Comparison of ENCODE assay signal across 8 mouse cellular contexts in genomic region chr7:99947329-99947728, GRCm38 (mm10). TPM values are rescaled to one million over a fixed set of nuclear protein-coding genes. Genes with fewer than 3 reads are reported as not detected.
DNase-seq lines count a peak whose midpoint lies in the region; ATAC-seq and TF ChIP-seq lines count a peak whose summit lies in the region.
"Had no signal": no experiment of that assay in that cellular context is flagged by ENCODE, and none has a peak within 500 bp of the region (broad histone marks: within the 10 kb centered on the region; RNA-seq: fewer than 3 reads in every experiment).

No protein-coding gene starts in this region.

- no peak for ATAC-seq in stomach, postnatal 0 days (ENCODE audit: low FRiP score, low TSS enrichment)
- ATAC-seq in forebrain, embryonic 14.5 days, result no peak
- ATAC-seq: forebrain, embryonic 15.5 days had no signal

- peaks cover 13% of the 10 kb centered on the region for H3K36me3 ChIP-seq in stomach, postnatal 0 days (ENCODE audit: control insufficient read depth, insufficient read depth, low read length)
- H3K36me3 ChIP-seq in forebrain, embryonic 14.5 days (ENCODE audit: control insufficient read depth, insufficient read depth, low read length), result peaks cover 30% of the 10 kb centered on the region; the same call in 1 of the 2 replicates

- peak; percentile 5 for DNase-seq in thymus, postnatal 4 days
- DNase-seq in thymus, postnatal 25 days, result no peak
- peak; percentile 73 for DNase-seq in cerebellum, postnatal 14 days
- DNase-seq in left cerebral cortex, postnatal 10 days (ENCODE audit: extremely low spot score in 1 of 2, low spot score in 2 of 2), result peak; percentile 67 to 81
- peak; percentile 51 for DNase-seq in stomach, postnatal 0 days (ENCODE audit: low spot score)
- no peak for DNase-seq in forebrain, embryonic 14.5 days (ENCODE audit: low spot score)
- no peak for DNase-seq in urinary bladder, adult 18-20 months (ENCODE audit: low spot score in 2 of 2)

- intact Hi-C loops in left cerebral cortex, postnatal 10 days (cut with DNase I), result no loop called here

- no peaks in the 10 kb centered on the region for H3K27me3 ChIP-seq in stomach, postnatal 0 days (ENCODE audit: control insufficient read depth, insufficient read depth, low read length)
- no peaks in the 10 kb centered on the region for H3K27me3 ChIP-seq in forebrain, embryonic 14.5 days (replicated peaks; ENCODE audit: control insufficient read depth, insufficient read depth, low read length)
- H3K27me3 ChIP-seq: forebrain, embryonic 15.5 days had no signal

- H3K9ac ChIP-seq in stomach, postnatal 0 days (ENCODE audit: low read length), result no peak overlapping the region
- no peak overlapping the region for H3K9ac ChIP-seq in forebrain, embryonic 14.5 days (ENCODE audit: low read length)
- H3K9ac ChIP-seq: forebrain, embryonic 15.5 days had no signal

- WGBS in stomach, postnatal 0 days, result 64% methylated on average over 9 of the region's 9 CpGs
- WGBS in forebrain, embryonic 14.5 days, result 85% methylated on average over 9 of the region's 9 CpGs

- no peak for TF ChIP-seq CTCF in stomach, postnatal 0 days (IDR thresholded peaks at IDR 0.05; ENCODE audit: low read depth)

- TF ChIP-seq EP300 in stomach, postnatal 0 days (optimal IDR thresholded peaks at IDR 0.05), result no peak

- no peaks in the 10 kb centered on the region for H3K9me3 ChIP-seq in stomach, postnatal 0 days (ENCODE audit: control insufficient read depth, low read length)
- H3K9me3 ChIP-seq in forebrain, embryonic 14.5 days (replicated peaks; ENCODE audit: control insufficient read depth, low read length), result no peaks in the 10 kb centered on the region
- H3K9me3 ChIP-seq: forebrain, embryonic 15.5 days had no signal

- no peak overlapping the region for H3K27ac ChIP-seq in stomach, postnatal 0 days (replicated peaks)
- no peak overlapping the region for H3K27ac ChIP-seq in forebrain, embryonic 14.5 days (ENCODE audit: low read depth, low read length)
- H3K27ac ChIP-seq: forebrain, embryonic 15.5 days had no signal

- no peak overlapping the region for H3K4me2 ChIP-seq in stomach, postnatal 0 days (replicated peaks; ENCODE audit: low read depth)
- no peak overlapping the region for H3K4me2 ChIP-seq in forebrain, embryonic 14.5 days (ENCODE audit: low read length)
- H3K4me2 ChIP-seq: forebrain, embryonic 15.5 days had no signal

- H3K4me3 ChIP-seq in stomach, postnatal 0 days (ENCODE audit: low read depth, low read length), result no peak overlapping the region
- H3K4me3 ChIP-seq in forebrain, embryonic 14.5 days (ENCODE audit: low read depth, low read length), result no peak overlapping the region
- H3K4me3 ChIP-seq: forebrain, embryonic 15.5 days had no signal

- H3K4me1 ChIP-seq in stomach, postnatal 0 days (replicated peaks; ENCODE audit: control insufficient read depth, insufficient read depth), result no peaks in the 10 kb centered on the region
- H3K4me1 ChIP-seq in forebrain, embryonic 14.5 days (ENCODE audit: control insufficient read depth, insufficient read depth, low read length), result no peaks in the 10 kb centered on the region
- H3K4me1 ChIP-seq: forebrain, embryonic 15.5 days had no signal

RNA-seq across cellular contexts. Expression of gene Rnf169, which starts 32.9 kb away (rescaled TPM):
- total RNA-seq in left cerebral cortex, postnatal 10 days (2021), result 10 to 100 TPM; 38.3 to 39.4 TPM
- polyA plus RNA-seq in stomach, postnatal 0 days (2015; fragmentation: Nextera tagmentation; extraction: Ambion mirVana), result 1.8 and 2.0 TPM in 2 replicates
- polyA plus RNA-seq in forebrain, embryonic 14.5 days (2014; fragmentation: Nextera tagmentation; extraction: Ambion mirVana), result 3.6 and 4.9 TPM in 2 replicates

RNA-seq across cellular contexts. Expression of gene Chrdl2, which starts 58.6 kb away (rescaled TPM):
- under 1 TPM in 1 of 2 experiments, not detected in 1; 0.62 TPM for total RNA-seq in left cerebral cortex, postnatal 10 days (2021)
- polyA plus RNA-seq in stomach, postnatal 0 days (2015; fragmentation: Nextera tagmentation; extraction: Ambion mirVana), result 0.44 and 2.0 TPM in 2 replicates
- polyA plus RNA-seq in forebrain, embryonic 14.5 days (2014; fragmentation: Nextera tagmentation; extraction: Ambion mirVana), result not detected in 2 replicates
- polyA plus RNA-seq: forebrain, embryonic 15.5 days had no signal

Comparison
In these comparisons a context has a peak if more than half of its experiments do, and no peak if none do; other contexts are left out.
1. DNase-seq: peak in thymus, postnatal 4 days (single experiment), cerebellum, postnatal 14 days (2 of 2), left cerebral cortex, postnatal 10 days (2 of 2) and stomach, postnatal 0 days (single experiment); none in thymus, postnatal 25 days (single experiment), forebrain, embryonic 14.5 days (single experiment) and urinary bladder, adult 18-20 months (0 of 2).